9 mouse cellular contexts compared by ENCODE assay signal in genomic region chr4:127324759-127325158, GRCm38 (mm10). TPM values are rescaled to one million over a fixed set of nuclear protein-coding genes. Genes with fewer than 3 reads are reported as not detected.
DNase-seq lines count a peak whose midpoint lies in the region; ATAC-seq and TF ChIP-seq lines count a peak whose summit lies in the region.
"Had no signal": no experiment of that assay in that cellular context is flagged by ENCODE, and none has a peak within 500 bp of the region (broad histone marks: within the 10 kb centered on the region; RNA-seq: fewer than 3 reads in every experiment).

No protein-coding gene starts in this region.

- DNase-seq in ovary, postnatal 10 days (ENCODE audit: low spot score): peak; percentile 46
- DNase-seq in ovary, adult 18-20 months (ENCODE audit: low spot score): no peak
- peak; percentile 61 to 78 for DNase-seq in gastrocnemius, postnatal 4 days (ENCODE audit: low spot score in 2 of 2)
- peak; percentile 93 for DNase-seq in midbrain, postnatal 0 days (ENCODE audit: low spot score)

- H3K27me3 ChIP-seq in kidney, embryonic 15.5 days: peaks cover 56% of the 10 kb centered on the region
- H3K27me3 ChIP-seq in limb, embryonic 15.5 days: peaks cover 43% of the 10 kb centered on the region
- H3K27me3 ChIP-seq in midbrain, postnatal 0 days (ENCODE audit: insufficient read depth, low read length): peaks cover 6% of the 10 kb centered on the region; the same call in 1 of the 2 replicates
- H3K27me3 ChIP-seq in stomach, embryonic 15.5 days (replicated peaks): peaks cover 34% of the 10 kb centered on the region

- TF ChIP-seq CTCF in midbrain, postnatal 0 days (IDR thresholded peaks at IDR 0.05): peak; percentile 92

- no peak overlapping the region for H3K4me2 ChIP-seq in kidney, embryonic 15.5 days
- no peak overlapping the region for H3K4me2 ChIP-seq in limb, embryonic 15.5 days
- H3K4me2 ChIP-seq in midbrain, postnatal 0 days (ENCODE audit: low read depth, low read length, poor library complexity, severe bottlenecking): no peak overlapping the region
- H3K4me2 ChIP-seq in stomach, embryonic 15.5 days: no peak overlapping the region
- H3K4me2 ChIP-seq: embryonic facial prominence, embryonic 12.5 days had no signal

- no peaks in the 10 kb centered on the region for H3K36me3 ChIP-seq in kidney, embryonic 15.5 days
- H3K36me3 ChIP-seq in limb, embryonic 15.5 days: no peaks in the 10 kb centered on the region
- no peaks in the 10 kb centered on the region for H3K36me3 ChIP-seq in midbrain, postnatal 0 days (ENCODE audit: insufficient read depth, low read length)
- no peaks in the 10 kb centered on the region for H3K36me3 ChIP-seq in stomach, embryonic 15.5 days
- H3K36me3 ChIP-seq: embryonic facial prominence, embryonic 12.5 days had no signal

- H3K9ac ChIP-seq in kidney, embryonic 15.5 days: no peak overlapping the region
- H3K9ac ChIP-seq in limb, embryonic 15.5 days: no peak overlapping the region
- no peak overlapping the region for H3K9ac ChIP-seq in midbrain, postnatal 0 days (replicated peaks; ENCODE audit: low read length, poor library complexity, severe bottlenecking)
- H3K9ac ChIP-seq in stomach, embryonic 15.5 days: no peak overlapping the region
- H3K9ac ChIP-seq: embryonic facial prominence, embryonic 12.5 days had no signal

- H3K27ac ChIP-seq in kidney, embryonic 15.5 days: no peak overlapping the region
- no peak overlapping the region for H3K27ac ChIP-seq in limb, embryonic 15.5 days
- no peak overlapping the region for H3K27ac ChIP-seq in midbrain, postnatal 0 days (ENCODE audit: low read depth, low read length)
- no peak overlapping the region for H3K27ac ChIP-seq in stomach, embryonic 15.5 days
- H3K27ac ChIP-seq: embryonic facial prominence, embryonic 12.5 days had no signal

- H3K9me3 ChIP-seq in kidney, embryonic 15.5 days (replicated peaks): no peaks in the 10 kb centered on the region
- H3K9me3 ChIP-seq in limb, embryonic 15.5 days: no peaks in the 10 kb centered on the region
- H3K9me3 ChIP-seq in midbrain, postnatal 0 days (ENCODE audit: low read length): no peaks in the 10 kb centered on the region
- H3K9me3 ChIP-seq in stomach, embryonic 15.5 days: no peaks in the 10 kb centered on the region
- H3K9me3 ChIP-seq: embryonic facial prominence, embryonic 12.5 days had no signal

- peak; percentile 75 for ATAC-seq in common myeloid progenitor, adult 5-6 weeks (replicated peaks; ENCODE audit: low read depth, poor library complexity, severe bottlenecking)
- 0 out of 2 replicates have a peak, but pooled peaks have one; percentile 27 for ATAC-seq in kidney, embryonic 15.5 days (replicated peaks; ENCODE audit: low FRiP score)
- ATAC-seq in limb, embryonic 15.5 days (ENCODE audit: insufficient number of reproducible peaks, low FRiP score, low TSS enrichment, low read depth): peak; percentile 60
- peak; percentile 71; the same call in 1 of the 2 replicates for ATAC-seq in midbrain, postnatal 0 days (ENCODE audit: low FRiP score)
- peak; percentile 68 for ATAC-seq in stomach, embryonic 15.5 days (ENCODE audit: insufficient read depth, low FRiP score, low read depth)

- H3K4me3 ChIP-seq in kidney, embryonic 15.5 days (replicated peaks): no peak overlapping the region
- no peak overlapping the region for H3K4me3 ChIP-seq in limb, embryonic 15.5 days
- H3K4me3 ChIP-seq in midbrain, postnatal 0 days (ENCODE audit: low read depth, low read length): no peak overlapping the region
- no peak overlapping the region for H3K4me3 ChIP-seq in stomach, embryonic 15.5 days (replicated peaks)
- H3K4me3 ChIP-seq: embryonic facial prominence, embryonic 12.5 days had no signal

- H3K4me1 ChIP-seq in kidney, embryonic 15.5 days: peaks cover 11% of the 10 kb centered on the region
- H3K4me1 ChIP-seq in limb, embryonic 15.5 days: peaks cover 3% of the 10 kb centered on the region; the same call in 1 of the 2 replicates
- H3K4me1 ChIP-seq in midbrain, postnatal 0 days (ENCODE audit: insufficient read depth, low read length): no peaks in the 10 kb centered on the region
- no peaks in the 10 kb centered on the region for H3K4me1 ChIP-seq in stomach, embryonic 15.5 days
- H3K4me1 ChIP-seq: embryonic facial prominence, embryonic 12.5 days had no signal

- 9% methylated on average over 6 of the region's 6 CpGs for WGBS in kidney, embryonic 15.5 days
- 11% methylated on average over 6 of the region's 6 CpGs for WGBS in limb, embryonic 15.5 days
- WGBS in midbrain, postnatal 0 days: 10% methylated on average over 6 of the region's 6 CpGs
- 10% methylated on average over 6 of the region's 6 CpGs for WGBS in stomach, embryonic 15.5 days

RNA-seq across cellular contexts. Expression of gene Gjb3, which starts 5.9 kb away (rescaled TPM):
- total RNA-seq in common myeloid progenitor, adult 5-6 weeks (2017): 0.63 and 1.4 TPM in 2 replicates
- total RNA-seq in gastrocnemius, postnatal 4 days (2021): not detected
- 1.4 and 1.7 TPM in 2 replicates for polyA plus RNA-seq in kidney, embryonic 15.5 days (2015; fragmentation: Nextera tagmentation; extraction: Ambion mirVana)
- polyA plus RNA-seq in limb, embryonic 15.5 days (2015; fragmentation: Nextera tagmentation; extraction: Ambion mirVana): 20.8 and 23.1 TPM in 2 replicates
- total RNA-seq in midbrain, postnatal 0 days (2014; rRNA removed): 1.0 and 1.8 TPM in 2 replicates
- polyA plus RNA-seq in midbrain, postnatal 0 days (2015; fragmentation: Nextera tagmentation; extraction: Ambion mirVana): 0.83 and 0.85 TPM in 2 replicates
- polyA plus RNA-seq in stomach, embryonic 15.5 days (2015; fragmentation: Nextera tagmentation; extraction: Ambion mirVana): 4.3 and 5.6 TPM in 2 replicates

RNA-seq across cellular contexts. Expression of gene Gja4, which starts 10.9 kb away (rescaled TPM):
- total RNA-seq in common myeloid progenitor, adult 5-6 weeks (2017): not detected in 2 replicates
- total RNA-seq in gastrocnemius, postnatal 4 days (2021): 10 to 100 TPM; 18.2 to 19.5 TPM
- 24.9 and 30.5 TPM in 2 replicates for polyA plus RNA-seq in kidney, embryonic 15.5 days (2015; fragmentation: Nextera tagmentation; extraction: Ambion mirVana)
- polyA plus RNA-seq in limb, embryonic 15.5 days (2015; fragmentation: Nextera tagmentation; extraction: Ambion mirVana): 16.7 and 23.5 TPM in 2 replicates
- total RNA-seq in midbrain, postnatal 0 days (2014; rRNA removed): 24.8 and 25.8 TPM in 2 replicates
- polyA plus RNA-seq in midbrain, postnatal 0 days (2015; fragmentation: Nextera tagmentation; extraction: Ambion mirVana): 21.9 and 26.5 TPM in 2 replicates
- polyA plus RNA-seq in stomach, embryonic 15.5 days (2015; fragmentation: Nextera tagmentation; extraction: Ambion mirVana): 15.2 and 15.9 TPM in 2 replicates

RNA-seq across cellular contexts. Expression of gene Gjb4, which starts 29.1 kb away (rescaled TPM):
- not detected in 2 replicates for total RNA-seq in common myeloid progenitor, adult 5-6 weeks (2017)
- not detected for total RNA-seq in gastrocnemius, postnatal 4 days (2021)
- 0.85 and 1.1 TPM in 2 replicates for polyA plus RNA-seq in kidney, embryonic 15.5 days (2015; fragmentation: Nextera tagmentation; extraction: Ambion mirVana)
- polyA plus RNA-seq in limb, embryonic 15.5 days (2015; fragmentation: Nextera tagmentation; extraction: Ambion mirVana): 3.6 and 4.6 TPM in 2 replicates
- total RNA-seq in midbrain, postnatal 0 days (2014; rRNA removed): not detected in 2 replicates
- not detected in 2 replicates for polyA plus RNA-seq in midbrain, postnatal 0 days (2015; fragmentation: Nextera tagmentation; extraction: Ambion mirVana)
- 0.53 and 0.89 TPM in 2 replicates for polyA plus RNA-seq in stomach, embryonic 15.5 days (2015; fragmentation: Nextera tagmentation; extraction: Ambion mirVana)
- polyA plus RNA-seq: embryonic facial prominence, embryonic 12.5 days had no signal

RNA-seq across cellular contexts. Expression of gene Gjb5, which starts 33.2 kb away (rescaled TPM):
- total RNA-seq in common myeloid progenitor, adult 5-6 weeks (2017): not detected in 2 replicates
- under 1 TPM; 0.70 to 0.88 TPM for total RNA-seq in gastrocnemius, postnatal 4 days (2021)
- polyA plus RNA-seq in kidney, embryonic 15.5 days (2015; fragmentation: Nextera tagmentation; extraction: Ambion mirVana): 2.2 and 2.4 TPM in 2 replicates
- polyA plus RNA-seq in limb, embryonic 15.5 days (2015; fragmentation: Nextera tagmentation; extraction: Ambion mirVana): 3.8 and 4.2 TPM in 2 replicates
- 0.33 and 0.49 TPM in 2 replicates for total RNA-seq in midbrain, postnatal 0 days (2014; rRNA removed)
- 0.18 and 0.35 TPM in 2 replicates for polyA plus RNA-seq in midbrain, postnatal 0 days (2015; fragmentation: Nextera tagmentation; extraction: Ambion mirVana)
- 0.76 and 0.90 TPM in 2 replicates for polyA plus RNA-seq in stomach, embryonic 15.5 days (2015; fragmentation: Nextera tagmentation; extraction: Ambion mirVana)
